ENCODE assay signal across 8 mouse cellular contexts in genomic region chr1:40789666-40790233, GRCm38 (mm10). TPM values are rescaled to one million over a fixed set of nuclear protein-coding genes. Genes with fewer than 3 reads are reported as not detected.
A peak's percentile ranks its signal among the peaks of the same experiment; 100 is the strongest.
DNase-seq lines count a peak whose midpoint lies in the region; ATAC-seq and TF ChIP-seq lines count a peak whose summit lies in the region.

No protein-coding gene starts in this region.

- TF ChIP-seq RAD21 in MEL (IDR thresholded peaks at IDR 0.05; ENCODE audit: low read depth, low read length), result no peak

- peaks cover 0 to 5% of the 10 kb centered on the region in 2 experiments; a peak in 2 of 4 replicates for H3K36me3 ChIP-seq in MEL (ENCODE audit: control insufficient read depth in 1 of 2, insufficient read depth in 2 of 2, low read length in 2 of 2)
- peaks cover 3% of the 10 kb centered on the region; the same call in 1 of the 2 replicates for H3K36me3 ChIP-seq in forebrain, postnatal 0 days (ENCODE audit: insufficient read depth)
- H3K36me3 ChIP-seq in neural tube, embryonic 15.5 days, result no peaks in the 10 kb centered on the region

- no peaks in the 10 kb centered on the region for H3K9me3 ChIP-seq in MEL (replicated peaks; ENCODE audit: insufficient read depth, low read length)
- H3K9me3 ChIP-seq in forebrain, postnatal 0 days (ENCODE audit: low read length), result no peaks in the 10 kb centered on the region
- H3K9me3 ChIP-seq in neural tube, embryonic 15.5 days (replicated peaks), result no peaks in the 10 kb centered on the region

- H3K79me2 ChIP-seq in MEL (ENCODE audit: control insufficient read depth, insufficient read depth, low read length, poor library complexity), result no peaks in the 10 kb centered on the region

- ATAC-seq in forebrain, postnatal 0 days, result peak; percentile 44
- peak; percentile 64; the same call in 1 of the 2 replicates for ATAC-seq in neural tube, embryonic 15.5 days (ENCODE audit: low FRiP score)

- H3K9ac ChIP-seq in MEL (ENCODE audit: control insufficient read depth, low read depth, low read length, poor library complexity, severe bottlenecking), result peak overlapping the region; percentile 64
- peak overlapping the region; percentile 57; the same call in 1 of the 2 replicates for H3K9ac ChIP-seq in forebrain, postnatal 0 days
- H3K9ac ChIP-seq in neural tube, embryonic 15.5 days (replicated peaks), result peak overlapping the region; percentile 55

- H3K4me3 ChIP-seq in MEL (ENCODE audit: control insufficient read depth in 1 of 2, insufficient read depth in 1 of 2, low read depth in 2 of 2, low read length in 2 of 2), result peak overlapping the region; percentile 56 to 76
- H3K4me3 ChIP-seq in forebrain, postnatal 0 days (ENCODE audit: low read depth, low read length), result peak overlapping the region; percentile 55
- H3K4me3 ChIP-seq in neural tube, embryonic 15.5 days (replicated peaks), result peak overlapping the region; percentile 76

- peaks cover 0 to 5% of the 10 kb centered on the region in 2 experiments; a peak in 1 of 4 replicates for H3K4me1 ChIP-seq in MEL (ENCODE audit: control insufficient read depth in 1 of 2, insufficient read depth in 2 of 2, low read length in 2 of 2)
- peaks cover 5% of the 10 kb centered on the region; the same call in 1 of the 2 replicates for H3K4me1 ChIP-seq in forebrain, postnatal 0 days (ENCODE audit: insufficient read depth)
- H3K4me1 ChIP-seq in neural tube, embryonic 15.5 days, result peaks cover 17% of the 10 kb centered on the region

- TF ChIP-seq POLR2A in MEL (IDR thresholded peaks at IDR 0.05; ENCODE audit: control insufficient read depth in 1 of 2, insufficient read depth in 1 of 2, low read depth in 1 of 2, low read length in 2 of 2, poor library complexity in 1 of 2), result no peak

- no peaks in the 10 kb centered on the region for H3K27me3 ChIP-seq in MEL (ENCODE audit: control insufficient read depth in 1 of 2, insufficient read depth in 2 of 2, low read length in 2 of 2)
- no peaks in the 10 kb centered on the region for H3K27me3 ChIP-seq in forebrain, postnatal 0 days (ENCODE audit: insufficient read depth, low read length)
- H3K27me3 ChIP-seq in neural tube, embryonic 15.5 days (replicated peaks), result no peaks in the 10 kb centered on the region

- DNase-seq in 3T3-L1 (ENCODE audit: low read depth, low spot score), result peak; percentile 38
- no peak for DNase-seq in MEL (ENCODE audit: low read depth, low spot score)
- peak; percentile 55 for DNase-seq in forebrain, postnatal 0 days
- DNase-seq in kidney, postnatal 10 days, result peak; percentile 15
- no peak for DNase-seq in right cerebral cortex, postnatal 25 days
- no peak for DNase-seq in gastrocnemius, postnatal 10 days
- DNase-seq in gastrocnemius, postnatal 25 days, result no peak

- no peak overlapping the region for H3K27ac ChIP-seq in MEL (ENCODE audit: control insufficient read depth, low read depth, low read length)
- H3K27ac ChIP-seq in forebrain, postnatal 0 days (ENCODE audit: low read depth, low read length), result peak overlapping the region; percentile 51; the same call in 1 of the 2 replicates
- H3K27ac ChIP-seq in neural tube, embryonic 15.5 days (replicated peaks), result peak overlapping the region; percentile 67; the same call in 1 of the 2 replicates

- peak overlapping the region; percentile 64 for H3K4me2 ChIP-seq in forebrain, postnatal 0 days (ENCODE audit: low read depth)
- peak overlapping the region; percentile 75 for H3K4me2 ChIP-seq in neural tube, embryonic 15.5 days

- no peak for TF ChIP-seq EP300 in MEL (IDR thresholded peaks at IDR 0.05; ENCODE audit: low read depth in 1 of 2, low read length in 2 of 2)

- WGBS in forebrain, postnatal 0 days, result 7% methylated on average over 5 of the region's 5 CpGs
- 11% methylated on average over 5 of the region's 5 CpGs for WGBS in neural tube, embryonic 15.5 days

- TF ChIP-seq CTCF in MEL (IDR thresholded peaks at IDR 0.05 in 2 of 3, conservative IDR thresholded peaks at IDR 0.05 in 1 of 3; ENCODE audit: control insufficient read depth in 1 of 3, insufficient read depth in 1 of 3, low read depth in 2 of 3, low read length in 3 of 3, poor library complexity in 1 of 3, severe bottlenecking in 1 of 3), result no peak
- TF ChIP-seq CTCF in forebrain, postnatal 0 days (IDR thresholded peaks at IDR 0.05; ENCODE audit: low read depth), result no peak

TF ChIP-seq in MEL, 35 proteins besides CTCF, POLR2A, EP300 and RAD21:
- TF ChIP-seq GABPA (IDR thresholded peaks at IDR 0.05; ENCODE audit: low read depth, low read length) (no peak), ZMIZ1 (IDR thresholded peaks at IDR 0.05; ENCODE audit: low read depth, low read length) (no peak), CHD2 (IDR thresholded peaks at IDR 0.05; ENCODE audit: low read length) (no peak), HCFC1 (IDR thresholded peaks at IDR 0.05; ENCODE audit: low read depth, low read length) (no peak), ZKSCAN1 (IDR thresholded peaks at IDR 0.05; ENCODE audit: low read depth, low read length) (no peak), SMC3 (IDR thresholded peaks at IDR 0.05; ENCODE audit: low read depth, low read length) (no peak), JUND (IDR thresholded peaks at IDR 0.05; ENCODE audit: low read depth, low read length) (no peak), MYC (IDR thresholded peaks at IDR 0.05; ENCODE audit: low read depth, low read length) (no peak)

RNA-seq across cellular contexts. Expression of gene Mfsd9, which starts 0.7 kb away (rescaled TPM):
- total RNA-seq in MEL (2012; rRNA removed), result 0.59 and 1.0 TPM in 2 replicates
- polyA plus RNA-seq in MEL (2012; ENCODE audit: insufficient read depth in 1 of 2, insufficient read length in 2 of 2, low read depth in 1 of 2, low replicate concordance in 2 of 2, missing spikeins in 1 of 2), result 1 to 10 TPM in 1 of 2 experiments, not detected in 1; 1.4 TPM
- total RNA-seq in forebrain, postnatal 0 days (2014; rRNA removed), result 8.8 and 13.2 TPM in 2 replicates
- polyA plus RNA-seq in forebrain, postnatal 0 days (2015; fragmentation: Nextera tagmentation; extraction: Ambion mirVana), result 5.7 and 7.0 TPM in 2 replicates
- polyA plus RNA-seq in neural tube, embryonic 15.5 days (2015; fragmentation: Nextera tagmentation; extraction: Ambion mirVana), result 7.8 and 9.0 TPM in 2 replicates
- total RNA-seq in gastrocnemius, postnatal 10 days (2021), result 1 to 10 TPM in 1 of 2 experiments, under 1 TPM in 1; 0.85 to 1.0 TPM
- total RNA-seq in gastrocnemius, postnatal 25 days (2021), result under 1 TPM; 0.29 to 0.41 TPM

RNA-seq across cellular contexts. Expression of gene Tmem182, which starts 15.7 kb away (rescaled TPM):
- total RNA-seq in MEL (2012; rRNA removed), result not detected in 2 replicates
- not detected for polyA plus RNA-seq in MEL (2012; ENCODE audit: insufficient read depth in 1 of 2, insufficient read length in 2 of 2, low read depth in 1 of 2, low replicate concordance in 2 of 2, missing spikeins in 1 of 2)
- total RNA-seq in forebrain, postnatal 0 days (2014; rRNA removed), result 0.08 and 0.24 TPM in 2 replicates
- 0.13 and 0.27 TPM in 2 replicates for polyA plus RNA-seq in forebrain, postnatal 0 days (2015; fragmentation: Nextera tagmentation; extraction: Ambion mirVana)
- 0.32 and 0.69 TPM in 2 replicates for polyA plus RNA-seq in neural tube, embryonic 15.5 days (2015; fragmentation: Nextera tagmentation; extraction: Ambion mirVana)
- 100 to 1,000 TPM; 159 to 177 TPM for total RNA-seq in gastrocnemius, postnatal 10 days (2021)
- 100 to 1,000 TPM; 190 to 204 TPM for total RNA-seq in gastrocnemius, postnatal 25 days (2021)

Comparison
In these comparisons a context has a peak if more than half of its experiments do, and no peak if none do; other contexts are left out.
1. DNase-seq: peak in 3T3-L1 (single experiment), forebrain, postnatal 0 days (single experiment) and kidney, postnatal 10 days (single experiment); none in MEL (single experiment), right cerebral cortex, postnatal 25 days (single experiment), gastrocnemius, postnatal 10 days (single experiment) and gastrocnemius, postnatal 25 days (single experiment).
2. RNA of gene Tmem182, which starts 15.7 kb away (total RNA-seq): 190 to 204 TPM in gastrocnemius, postnatal 25 days and 159 to 177 TPM in gastrocnemius, postnatal 10 days; 0.08 to 0.24 TPM in forebrain, postnatal 0 days and not detected in MEL; every median in the first group is over 100 times any median in the second.
3. Peak in every context shown above with its lines, with median percentiles within 50 percentile points of each other: H3K4me3 ChIP-seq and H3K9ac ChIP-seq.